Mouse (Mus musculus) CH12.LX (cell line): Measurements from ENCODE around the gene Ppp1r27.

ENCODE experiments used
- CTCF ChIP-seq, 2 experiments: IDR thresholded peaks in 1 of 2; conservative IDR thresholded peaks in 1 of 2; 2 replicates each; pipeline ENCODE4 v1.5.1; 2011 to 2012; ENCODE audit warnings: low read depth in 2 of 2, low read length in 2 of 2, improper control_type of control experiment in 1 of 2, inconsistent platforms in 1 of 2, mild to moderate bottlenecking in 1 of 2, moderate library complexity in 1 of 2
- EP300 ChIP-seq: IDR thresholded peaks from 2 replicates; pipeline ENCODE4 v1.6.1; 2011; ENCODE audit warnings: low read length, improper control_type of control experiment
- MEF2A ChIP-seq: IDR thresholded peaks from 2 replicates; pipeline ENCODE4 v1.6.1; 2014; ENCODE audit warnings: low read depth, mild to moderate bottlenecking, inconsistent platforms, low read length, improper control_type of control experiment, borderline replicate concordance
- NRF1 ChIP-seq: IDR thresholded peaks from 2 replicates; pipeline ENCODE4 v1.6.1; 2014; ENCODE audit warnings: low read depth, mild to moderate bottlenecking, inconsistent platforms, low read length, improper control_type of control experiment, moderate library complexity
- PAX5 ChIP-seq: IDR thresholded peaks from 2 replicates; pipeline ENCODE4 v1.6.1; 2012; ENCODE audit warnings: low read length, inconsistent platforms, mixed read lengths
- POLR2A ChIP-seq: IDR thresholded peaks from 2 replicates; pipeline ENCODE4 v1.6.1; 2011; ENCODE audit warnings: low read depth, mild to moderate bottlenecking, improper control_type of control experiment, low read length
- RAD21 ChIP-seq: IDR thresholded peaks from 2 replicates; pipeline ENCODE4 v1.6.1; 2011; ENCODE audit warnings: low read depth, mild to moderate bottlenecking, low read length, improper control_type of control experiment, moderate library complexity
- SIN3A ChIP-seq: IDR thresholded peaks from 2 replicates; pipeline ENCODE4 v1.6.1; 2012; ENCODE audit warnings: low read length, improper control_type of control experiment, inconsistent platforms
- UBTF ChIP-seq: IDR thresholded peaks from 2 replicates; pipeline ENCODE4 v1.6.1; 2012; ENCODE audit warnings: low read depth, mild to moderate bottlenecking, inconsistent platforms, low read length, improper control_type of control experiment, moderate library complexity
- USF2 ChIP-seq: conservative IDR thresholded peaks from 2 replicates; pipeline ENCODE4 v1.6.1; 2011; ENCODE audit warnings: low read depth, low read length, improper control_type of control experiment

GRCm38 (mm10) chr11:120501018-120501417 is 49.9 kb downstream of the Ppp1r27 start:
- TF ChIP-seq POLR2A: no peak
- TF ChIP-seq CTCF (conservative IDR thresholded peaks at IDR 0.05 in 1 of 2, IDR thresholded peaks at IDR 0.05 in 1 of 2; ENCODE audit: low read depth in 2 of 2, low read length in 2 of 2): no peak
- TF ChIP-seq MEF2A: no peak
- TF ChIP-seq UBTF: no peak
- no peak for TF ChIP-seq EP300
- TF ChIP-seq SIN3A: no peak
- no peak for TF ChIP-seq USF2
- no peak for TF ChIP-seq PAX5
- no peak for TF ChIP-seq RAD21
- no peak for TF ChIP-seq NRF1
